In genomic region chr3:104943333-104943732, GRCm38 (mm10) we compare ENCODE assay signal across 14 mouse cellular contexts. TPM values are rescaled to one million over a fixed set of nuclear protein-coding genes. Genes with fewer than 3 reads are reported as not detected.
DNase-seq lines count a peak whose midpoint lies in the region; ATAC-seq and TF ChIP-seq lines count a peak whose summit lies in the region.
"Had no signal": no experiment of that assay in that cellular context is flagged by ENCODE, and none has a peak within 500 bp of the region (broad histone marks: within the 10 kb centered on the region; RNA-seq: fewer than 3 reads in every experiment).

No protein-coding gene starts in this region.

- peaks cover 62% of the 10 kb centered on the region for H3K4me1 ChIP-seq in heart, embryonic 10.5 days
- peaks cover 2% of the 10 kb centered on the region for H3K4me1 ChIP-seq in heart, adult 2 months (ENCODE audit: control insufficient read depth, insufficient read depth, low read length)
- H3K4me1 ChIP-seq in kidney, embryonic 15.5 days = peaks cover 21% of the 10 kb centered on the region
- peaks cover 42% of the 10 kb centered on the region for H3K4me1 ChIP-seq in limb, embryonic 13.5 days
- peaks cover 3% of the 10 kb centered on the region for H3K4me1 ChIP-seq in liver, embryonic 11.5 days (replicated peaks; ENCODE audit: control insufficient read depth, insufficient read depth, low read length)

- no peak overlapping the region for H3K9ac ChIP-seq in heart, adult 2 months (ENCODE audit: low read depth, low read length)
- H3K9ac ChIP-seq in kidney, embryonic 15.5 days = no peak overlapping the region
- no peak overlapping the region for H3K9ac ChIP-seq in limb, embryonic 13.5 days
- no peak overlapping the region for H3K9ac ChIP-seq in liver, embryonic 11.5 days (ENCODE audit: low read depth, low read length)
- H3K9ac ChIP-seq: liver, embryonic 13.5 days had no signal

- no peaks in the 10 kb centered on the region for H3K27me3 ChIP-seq in heart, embryonic 10.5 days (ENCODE audit: insufficient read depth, poor library complexity, severe bottlenecking)
- H3K27me3 ChIP-seq in heart, adult 2 months (ENCODE audit: control insufficient read depth, insufficient read depth, low read length) = no peaks in the 10 kb centered on the region
- H3K27me3 ChIP-seq in kidney, embryonic 15.5 days = no peaks in the 10 kb centered on the region
- H3K27me3 ChIP-seq in limb, embryonic 13.5 days = no peaks in the 10 kb centered on the region
- H3K27me3 ChIP-seq in liver, embryonic 11.5 days (replicated peaks; ENCODE audit: control insufficient read depth, insufficient read depth, low read length) = no peaks in the 10 kb centered on the region
- H3K27me3 ChIP-seq: liver, embryonic 13.5 days had no signal

- WGBS in heart, embryonic 10.5 days = 33% methylated on average over 8 of the region's 8 CpGs
- WGBS in heart, adult 2 months = 72% methylated on average over 8 of the region's 8 CpGs
- 25% methylated on average over 8 of the region's 8 CpGs for WGBS in kidney, embryonic 15.5 days
- WGBS in limb, embryonic 13.5 days = 33% methylated on average over 8 of the region's 8 CpGs
- 60% methylated on average over 8 of the region's 8 CpGs for WGBS in liver, embryonic 11.5 days

- no peak for TF ChIP-seq POLR2A in heart, adult 2 months (IDR thresholded peaks at IDR 0.05; ENCODE audit: insufficient read depth, low read depth, low read length)

- intact Hi-C loops in heart, adult 2 months (cut with DNase I) = no loop called here
- intact Hi-C loops in gastrocnemius, postnatal 14 days (cut with DNase I; ENCODE audit: low total_unique reads) = no loop called here

- ATAC-seq in kidney, embryonic 15.5 days (replicated peaks; ENCODE audit: low FRiP score) = peak; percentile 47
- ATAC-seq in limb, embryonic 13.5 days (ENCODE audit: low FRiP score, low read depth) = peak; percentile 53; the same call in 1 of the 2 replicates
- ATAC-seq in liver, embryonic 11.5 days (replicated peaks; ENCODE audit: low FRiP score) = no peak

- H3K36me3 ChIP-seq in heart, embryonic 10.5 days = peaks cover 29% of the 10 kb centered on the region
- H3K36me3 ChIP-seq in heart, adult 2 months (ENCODE audit: control insufficient read depth, insufficient read depth, low read length) = peaks cover 2% of the 10 kb centered on the region
- peaks cover 30% of the 10 kb centered on the region for H3K36me3 ChIP-seq in kidney, embryonic 15.5 days
- H3K36me3 ChIP-seq in limb, embryonic 13.5 days = peaks cover 47% of the 10 kb centered on the region
- peaks cover 5% of the 10 kb centered on the region; the same call in 1 of the 2 replicates for H3K36me3 ChIP-seq in liver, embryonic 11.5 days (ENCODE audit: control insufficient read depth, insufficient read depth, low read length)

- no peak overlapping the region for H3K4me2 ChIP-seq in kidney, embryonic 15.5 days
- H3K4me2 ChIP-seq in limb, embryonic 13.5 days (replicated peaks) = no peak overlapping the region
- H3K4me2 ChIP-seq in liver, embryonic 11.5 days = no peak overlapping the region
- H3K4me2 ChIP-seq: liver, embryonic 13.5 days had no signal

- H3K79me2 ChIP-seq in heart, adult 2 months (replicated peaks; ENCODE audit: control insufficient read depth, insufficient read depth, low read length) = no peaks in the 10 kb centered on the region

- DNase-seq in heart, embryonic 10.5 days (ENCODE audit: low spot score) = peak; percentile 71
- no peak for DNase-seq in heart, adult 2 months
- DNase-seq in kidney, adult 8-10 months = no peak
- peak; percentile 27 for DNase-seq in R1 (ENCODE audit: low read depth, low spot score)
- no peak for DNase-seq in gastrocnemius, postnatal 14 days
- DNase-seq in liver, embryonic 11.5 days (ENCODE audit: low spot score) = no peak
- DNase-seq: cerebellum, postnatal 10 days; kidney, postnatal 36 days; liver, embryonic 13.5 days; thymus, postnatal 25 days had no signal

- no peak for TF ChIP-seq CTCF in heart, adult 2 months (IDR thresholded peaks at IDR 0.05)

- no peak overlapping the region for H3K4me3 ChIP-seq in heart, embryonic 10.5 days
- H3K4me3 ChIP-seq in heart, adult 2 months = no peak overlapping the region
- H3K4me3 ChIP-seq in kidney, embryonic 15.5 days (replicated peaks) = no peak overlapping the region
- H3K4me3 ChIP-seq in limb, embryonic 13.5 days = no peak overlapping the region
- H3K4me3 ChIP-seq in liver, embryonic 11.5 days (ENCODE audit: low read depth, low read length) = no peak overlapping the region
- H3K4me3 ChIP-seq: liver, embryonic 13.5 days had no signal

- H3K9me3 ChIP-seq in heart, embryonic 10.5 days = no peaks in the 10 kb centered on the region
- no peaks in the 10 kb centered on the region for H3K9me3 ChIP-seq in kidney, embryonic 15.5 days (replicated peaks)
- H3K9me3 ChIP-seq in limb, embryonic 13.5 days = no peaks in the 10 kb centered on the region
- H3K9me3 ChIP-seq in liver, embryonic 11.5 days (ENCODE audit: control insufficient read depth, low read length) = no peaks in the 10 kb centered on the region
- H3K9me3 ChIP-seq: liver, embryonic 13.5 days had no signal

- TF ChIP-seq EP300 in heart, adult 2 months (IDR thresholded peaks at IDR 0.05; ENCODE audit: insufficient read depth, low read depth, low read length) = no peak

- H3K27ac ChIP-seq in heart, embryonic 10.5 days = peak overlapping the region; percentile 69
- no peak overlapping the region for H3K27ac ChIP-seq in heart, adult 2 months
- H3K27ac ChIP-seq in kidney, embryonic 15.5 days = no peak overlapping the region
- H3K27ac ChIP-seq in limb, embryonic 13.5 days = no peak overlapping the region
- no peak overlapping the region for H3K27ac ChIP-seq in liver, embryonic 11.5 days (ENCODE audit: low read depth, low read length)
- H3K27ac ChIP-seq: liver, embryonic 13.5 days had no signal

RNA-seq across cellular contexts. Expression of gene Wnt2b, which starts 18.4 kb away (rescaled TPM):
- 1.3 and 1.6 TPM in 2 replicates for polyA plus RNA-seq in heart, embryonic 10.5 days (2016; fragmentation: Nextera tagmentation; extraction: Ambion mirVana)
- under 1 TPM; 0.76 to 0.77 TPM for total RNA-seq in heart, adult 2 months (2021)
- 0.51 and 0.94 TPM in 2 replicates for polyA plus RNA-seq in heart, adult 2 months (2012; rRNA removed)
- 0.36 and 1.1 TPM in 2 replicates for polyA plus RNA-seq in kidney, embryonic 15.5 days (2015; fragmentation: Nextera tagmentation; extraction: Ambion mirVana)
- 1.2 and 1.3 TPM in 2 replicates for polyA plus RNA-seq in limb, embryonic 13.5 days (2015; fragmentation: Nextera tagmentation; extraction: Ambion mirVana)
- total RNA-seq in gastrocnemius, postnatal 14 days (2021) = under 1 TPM; 0.78 to 0.86 TPM
- polyA plus RNA-seq in liver, embryonic 11.5 days (2014; fragmentation: Nextera tagmentation; extraction: Ambion mirVana) = 0.52 and 0.73 TPM in 2 replicates
- total RNA-seq: megakaryocyte, adult 5-6 weeks; MEL had no signal

Comparison
In these comparisons a context has a peak if more than half of its experiments do, and no peak if none do; other contexts are left out.
1. DNase-seq: peak in heart, embryonic 10.5 days (single experiment) and R1 (single experiment); none in heart, adult 2 months (0 of 2), kidney, adult 8-10 months (0 of 2), gastrocnemius, postnatal 14 days (single experiment) and liver, embryonic 11.5 days (single experiment).